Comparison of ENCODE assay signal across 12 mouse cellular contexts in genomic region chr6:72292972-72293651, GRCm38 (mm10). TPM values are rescaled to one million over a fixed set of nuclear protein-coding genes. Genes with fewer than 3 reads are reported as not detected.
DNase-seq lines count a peak whose midpoint lies in the region; ATAC-seq and TF ChIP-seq lines count a peak whose summit lies in the region.
"Had no signal": no experiment of that assay in that cellular context is flagged by ENCODE, and none has a peak within 500 bp of the region (broad histone marks: within the 10 kb centered on the region; RNA-seq: fewer than 3 reads in every experiment).

No protein-coding gene starts in this region.

- H3K4me1 ChIP-seq in liver, embryonic 14.5 days (replicated peaks; ENCODE audit: control insufficient read depth in 2 of 2, insufficient read depth in 2 of 2, low read length in 1 of 2): peaks cover 0 to 11% of the 10 kb centered on the region in 2 experiments; a peak in 2 of 4 replicates
- H3K4me1 ChIP-seq: embryonic facial prominence, embryonic 12.5 days; limb, embryonic 12.5 days had no signal

- no peak overlapping the region for H3K27ac ChIP-seq in liver, embryonic 14.5 days
- H3K27ac ChIP-seq: embryonic facial prominence, embryonic 12.5 days; limb, embryonic 12.5 days had no signal

- H3K27me3 ChIP-seq in liver, embryonic 14.5 days (ENCODE audit: control insufficient read depth, insufficient read depth, low read length): no peaks in the 10 kb centered on the region; the same call in none of the 2 replicates
- H3K27me3 ChIP-seq: embryonic facial prominence, embryonic 12.5 days; limb, embryonic 12.5 days had no signal

- no peak overlapping the region for H3K4me2 ChIP-seq in liver, embryonic 14.5 days (ENCODE audit: low read depth)
- H3K4me2 ChIP-seq: embryonic facial prominence, embryonic 12.5 days; limb, embryonic 12.5 days had no signal

- no peak overlapping the region for H3K9ac ChIP-seq in liver, embryonic 14.5 days (replicated peaks)
- H3K9ac ChIP-seq: embryonic facial prominence, embryonic 12.5 days; limb, embryonic 12.5 days had no signal

- WGBS in liver, embryonic 14.5 days (ENCODE audit: insufficient replicate concordance): 21% methylated on average over 12 of the region's 12 CpGs

- H3K9me3 ChIP-seq in liver, embryonic 14.5 days (ENCODE audit: control insufficient read depth, low read length): no peaks in the 10 kb centered on the region
- H3K9me3 ChIP-seq: G1E; limb, embryonic 12.5 days had no signal

- DNase-seq in urinary bladder, adult 18-20 months (ENCODE audit: low spot score in 2 of 2): peak; percentile 39 to 63
- DNase-seq in urinary bladder, adult 2 months (ENCODE audit: low spot score): no peak
- peak; percentile 52 for DNase-seq in kidney, adult 18-20 months
- DNase-seq in liver, embryonic 14.5 days (ENCODE audit: low read depth in 3 of 3, low spot score in 3 of 3): no peak
- DNase-seq in yolk sac, embryonic 10.5 days (ENCODE audit: low spot score): peak; percentile 85
- DNase-seq in layer of hippocampus, postnatal 10 days (ENCODE audit: low spot score in 2 of 2): no peak
- no peak for DNase-seq in thymus, postnatal 4 days
- DNase-seq: adrenal gland, postnatal 10 days; cerebellum, adult 18-20 months had no signal

- no peak for TF ChIP-seq CTCF in liver, embryonic 14.5 days (IDR thresholded peaks at IDR 0.05; ENCODE audit: low read depth)

- H3K4me3 ChIP-seq in liver, embryonic 14.5 days (ENCODE audit: insufficient read depth in 1 of 2, low read depth in 2 of 2, low read length in 2 of 2): no peak overlapping the region
- H3K4me3 ChIP-seq: embryonic facial prominence, embryonic 12.5 days; limb, embryonic 12.5 days had no signal

- peak; percentile 57 for ATAC-seq in liver, embryonic 14.5 days (ENCODE audit: insufficient read depth)

- TF ChIP-seq EP300 in liver, embryonic 14.5 days (IDR thresholded peaks at IDR 0.05; ENCODE audit: low read depth): no peak

- no peaks in the 10 kb centered on the region for H3K36me3 ChIP-seq in liver, embryonic 14.5 days (replicated peaks; ENCODE audit: control insufficient read depth, insufficient read depth, low read depth)
- H3K36me3 ChIP-seq: embryonic facial prominence, embryonic 12.5 days; G1E; limb, embryonic 12.5 days had no signal

RNA-seq across cellular contexts. Expression of gene Sftpb, which starts 11.3 kb away (rescaled TPM):
- not detected in 2 replicates for polyA plus RNA-seq in urinary bladder, adult 2 months (2012; rRNA removed)
- not detected in 2 replicates for polyA plus RNA-seq in liver, embryonic 14.5 days (2012; rRNA removed)
- not detected in 2 replicates for polyA plus RNA-seq in liver, embryonic 14.5 days (2014; fragmentation: Nextera tagmentation; extraction: Ambion mirVana)
- total RNA-seq in layer of hippocampus, postnatal 10 days (2021): not detected
- total RNA-seq: G1E had no signal
- polyA plus RNA-seq: embryonic facial prominence, embryonic 12.5 days; G1E; limb, embryonic 12.5 days had no signal

RNA-seq across cellular contexts. Expression of gene Usp39, which starts 51.9 kb away (rescaled TPM):
- 23.6 and 24.0 TPM in 2 replicates for polyA plus RNA-seq in urinary bladder, adult 2 months (2012; rRNA removed)
- 23.9 and 32.7 TPM in 2 replicates for polyA plus RNA-seq in liver, embryonic 14.5 days (2012; rRNA removed)
- polyA plus RNA-seq in liver, embryonic 14.5 days (2014; fragmentation: Nextera tagmentation; extraction: Ambion mirVana): 49.6 and 58.7 TPM in 2 replicates
- 10 to 100 TPM; 33.0 to 34.1 TPM for total RNA-seq in layer of hippocampus, postnatal 10 days (2021)

RNA-seq across cellular contexts. Expression of gene 0610030E20Rik, which starts 54.0 kb away (rescaled TPM):
- polyA plus RNA-seq in urinary bladder, adult 2 months (2012; rRNA removed): 28.1 and 37.6 TPM in 2 replicates
- polyA plus RNA-seq in liver, embryonic 14.5 days (2012; rRNA removed): 8.7 and 10.1 TPM in 2 replicates
- polyA plus RNA-seq in liver, embryonic 14.5 days (2014; fragmentation: Nextera tagmentation; extraction: Ambion mirVana): 7.9 and 10.9 TPM in 2 replicates
- 10 to 100 TPM; 13.3 to 15.9 TPM for total RNA-seq in layer of hippocampus, postnatal 10 days (2021)

RNA-seq across cellular contexts. Expression of gene Atoh8, which starts 57.7 kb away (rescaled TPM):
- 20.2 and 24.1 TPM in 2 replicates for polyA plus RNA-seq in urinary bladder, adult 2 months (2012; rRNA removed)
- 0.40 and 0.48 TPM in 2 replicates for polyA plus RNA-seq in liver, embryonic 14.5 days (2012; rRNA removed)
- 0.29 and 0.53 TPM in 2 replicates for polyA plus RNA-seq in liver, embryonic 14.5 days (2014; fragmentation: Nextera tagmentation; extraction: Ambion mirVana)
- total RNA-seq in layer of hippocampus, postnatal 10 days (2021): 1 to 10 TPM; 2.6 to 3.0 TPM
- total RNA-seq: G1E had no signal

Comparison
In these comparisons a context has a peak if more than half of its experiments do, and no peak if none do; other contexts are left out.
1. DNase-seq: peak in urinary bladder, adult 18-20 months (2 of 2), kidney, adult 18-20 months (single experiment) and yolk sac, embryonic 10.5 days (single experiment); none in urinary bladder, adult 2 months (single experiment), liver, embryonic 14.5 days (0 of 3), layer of hippocampus, postnatal 10 days (0 of 2) and thymus, postnatal 4 days (single experiment).